Mouse (Mus musculus) cortical plate, adult 2 months (tissue): ENCODE measurements around the gene Zfp408.

Source experiments
- CTCF ChIP-seq: fragments of 200-500 bp; IDR thresholded peaks from 2 replicates; pipeline ENCODE4 v1.5.1; 2011; ENCODE audit warnings: mild to moderate bottlenecking, control low read depth, low read length; ENCODE audit not compliant: insufficient read depth; ENCODE audit errors: extremely low read depth
- POLR2A ChIP-seq: fragments of 200-500 bp; IDR thresholded peaks from 2 replicates; pipeline ENCODE4 v1.6.1; 2011; ENCODE audit warnings: mild to moderate bottlenecking, low read length, control low read depth; ENCODE audit not compliant: insufficient read depth; ENCODE audit errors: extremely low read depth

DNA sequence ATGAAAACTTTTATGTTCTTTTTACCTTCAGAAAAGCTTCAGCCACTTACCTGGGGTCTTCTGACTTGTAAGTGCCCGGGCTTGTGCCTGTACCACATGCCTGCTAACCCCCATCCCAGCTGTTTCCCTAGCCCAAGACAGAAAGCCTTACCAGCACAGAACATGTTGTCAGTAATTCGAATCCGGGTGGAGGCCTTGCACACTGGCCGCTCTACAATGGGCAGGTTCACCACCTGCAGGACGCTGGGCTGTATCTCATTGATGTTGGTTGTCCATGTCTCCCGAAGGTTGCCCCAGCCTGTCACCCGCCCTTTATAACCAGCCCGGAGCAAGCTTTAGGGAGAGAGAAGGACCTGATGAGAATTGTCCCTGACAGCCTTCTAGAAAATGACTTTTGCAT, 21.4 kb downstream of the Zfp408 start:
- TF ChIP-seq CTCF, result no peak
- no peak for TF ChIP-seq POLR2A
